Mouse (Mus musculus) layer of hippocampus, postnatal 36 days (tissue): ENCODE results near the gene Fam76a. TPM values are rescaled to one million over a fixed set of nuclear protein-coding genes. Genes with fewer than 3 reads are reported as not detected.

Experiments
- DNase-seq, 2 experiments: peaks; one replicate each; pipeline ENCODE4 v3.0.0; 2022
- total RNA-seq, 2 experiments: library from RNA; stranded (reverse); gene quantifications; 2 replicates each; pipeline ENCODE4 v1.2.3; 2021

Fam76a gene
- total RNA-seq, 2 experiments from 2014 or later, result 52.4 to 53.3 TPM

DNA sequence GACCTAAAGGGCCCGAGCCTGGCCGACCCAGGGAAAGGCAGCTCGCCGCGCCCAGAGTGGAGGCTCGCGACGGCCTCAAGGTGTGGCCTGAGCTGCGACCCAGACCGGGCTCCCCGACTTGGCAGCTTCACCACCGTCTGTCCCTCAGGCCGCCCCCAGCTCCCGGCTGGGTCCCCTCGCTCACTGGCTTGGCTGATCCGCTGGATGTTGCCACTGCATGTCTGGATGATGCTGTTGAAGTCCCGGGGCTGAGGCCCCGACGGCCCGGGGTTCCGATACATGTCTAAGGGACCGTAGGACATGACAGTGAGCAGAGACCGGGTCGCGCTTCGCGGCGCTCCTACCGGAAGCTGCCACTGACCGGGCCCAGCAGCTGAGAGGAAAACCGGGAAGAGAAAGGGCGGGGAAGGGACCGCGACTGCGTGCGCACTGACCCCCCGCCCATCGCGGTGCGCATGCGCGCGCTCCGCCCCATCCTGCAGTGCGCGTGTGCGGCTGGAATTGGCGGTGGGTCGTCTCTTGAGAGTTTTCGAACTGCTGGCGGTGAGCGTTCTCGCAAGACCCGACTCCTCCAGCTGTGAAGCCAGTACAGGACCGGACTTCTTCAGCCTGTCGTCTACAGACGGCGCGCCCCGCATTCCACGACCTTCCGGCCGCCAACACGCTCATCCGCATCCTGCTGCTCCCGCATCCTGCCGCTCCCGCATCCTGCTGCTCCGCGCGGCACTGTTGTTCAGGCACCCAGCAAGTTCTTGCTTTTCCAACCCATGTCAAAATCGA lies 38.1 kb downstream of the Fam76a start, which contains the start of gene Stx12:
Stx12 (minus strand) TSS at position 446 of the 780 bp plus-strand sequence.
- DNase-seq, result peak; percentile 87

DNA sequence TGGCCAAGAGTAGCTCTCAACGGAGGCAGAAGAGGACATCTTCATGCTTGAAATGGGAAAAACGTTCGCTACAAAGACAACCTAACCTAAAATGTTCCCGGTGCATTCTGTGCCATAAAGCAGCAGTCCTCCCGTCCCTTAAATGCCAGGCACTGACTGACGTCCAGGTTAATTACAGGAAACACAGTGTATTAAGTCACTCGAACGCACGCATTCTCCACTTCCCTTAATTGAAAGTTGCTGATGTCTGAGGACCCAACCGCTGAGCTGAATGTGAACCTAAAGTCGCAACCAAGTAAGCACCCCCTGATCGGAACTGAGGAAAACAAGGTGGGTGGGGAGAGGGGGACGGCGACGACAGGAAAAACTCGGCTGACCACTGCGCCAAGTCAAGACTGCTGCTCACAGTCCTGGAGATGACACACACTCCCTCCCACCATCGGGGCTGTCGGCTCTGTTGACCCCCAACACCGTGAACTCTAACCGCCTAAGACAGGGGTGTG lies 38.7 kb downstream of the Fam76a start:
- DNase-seq, result no peak

DNA sequence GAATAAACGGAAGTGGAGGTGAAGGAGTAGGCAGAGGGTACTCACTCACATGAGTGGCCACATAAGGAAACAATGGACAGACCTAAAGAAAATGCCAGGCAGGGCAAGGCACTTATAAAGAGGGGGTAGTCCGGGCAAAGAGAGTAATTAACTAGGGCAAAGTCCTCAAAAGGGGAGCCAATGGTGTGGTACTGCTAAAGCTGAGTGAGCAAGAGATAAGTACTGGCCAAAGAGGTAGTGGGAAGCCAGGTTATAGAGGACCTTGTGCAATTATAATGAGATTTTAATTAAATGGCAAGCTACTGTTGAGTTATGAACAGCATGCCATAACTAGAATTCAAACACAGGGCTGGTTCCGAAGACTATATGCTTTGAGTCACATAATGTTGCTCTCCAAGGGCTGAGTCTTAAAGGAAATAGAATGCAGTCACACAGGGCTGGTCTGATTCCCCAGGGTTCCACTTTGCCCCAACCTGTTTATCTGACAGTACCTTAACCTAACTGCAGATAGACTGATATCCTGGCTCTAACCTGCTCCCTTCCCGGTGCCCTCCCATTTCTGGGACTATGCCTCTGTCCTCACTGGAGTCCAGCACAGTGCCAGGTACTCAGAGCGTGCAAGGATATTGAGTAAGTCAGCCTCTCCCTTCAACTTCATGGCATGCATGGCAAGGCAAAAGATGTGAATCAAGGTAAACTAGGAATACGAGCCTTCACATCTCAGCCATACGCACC lies 47.8 kb downstream of the Fam76a start:
- no peak for DNase-seq

DNA sequence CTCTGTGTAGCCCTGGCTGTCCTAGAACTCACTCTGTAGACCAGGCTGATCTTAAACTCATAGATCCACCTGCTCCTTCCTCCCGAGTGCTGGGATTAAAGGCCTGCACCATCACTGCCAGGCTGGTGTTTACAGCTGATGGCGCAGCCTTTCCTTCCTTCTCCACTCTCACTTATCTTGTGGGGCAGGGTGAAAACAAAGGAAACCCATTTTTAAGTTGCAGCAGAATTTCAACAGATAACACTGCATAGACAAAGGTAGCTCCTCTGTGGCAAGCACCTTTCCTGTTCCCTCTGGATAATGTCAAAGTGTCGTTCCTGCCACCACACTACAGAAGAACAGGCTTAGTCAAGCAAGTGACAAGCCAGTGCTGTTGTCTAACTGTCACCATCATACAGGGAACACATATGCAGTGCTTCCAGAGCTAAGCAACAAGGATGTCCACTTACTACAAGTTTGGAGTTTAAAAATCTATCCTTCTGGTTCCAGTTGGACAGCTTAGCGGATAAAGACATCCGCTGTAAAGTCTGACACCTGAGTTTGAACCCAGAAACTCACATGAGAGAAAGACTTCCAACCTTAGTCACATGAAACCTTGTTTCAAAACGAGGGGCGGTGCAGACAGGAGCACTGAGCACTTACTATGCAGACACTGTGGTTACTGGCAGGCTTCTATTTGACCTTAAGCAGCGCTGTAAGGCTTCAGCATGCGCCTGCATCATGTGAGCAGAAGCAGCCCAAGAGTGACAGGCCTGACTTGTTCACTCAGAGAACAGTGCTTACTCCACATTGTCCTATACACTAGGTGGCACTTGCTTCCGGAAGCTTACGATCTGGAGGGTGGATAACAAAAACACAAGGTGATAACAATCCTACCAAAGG lies 48.6 kb downstream of the Fam76a start:
- no peak for DNase-seq

DNA sequence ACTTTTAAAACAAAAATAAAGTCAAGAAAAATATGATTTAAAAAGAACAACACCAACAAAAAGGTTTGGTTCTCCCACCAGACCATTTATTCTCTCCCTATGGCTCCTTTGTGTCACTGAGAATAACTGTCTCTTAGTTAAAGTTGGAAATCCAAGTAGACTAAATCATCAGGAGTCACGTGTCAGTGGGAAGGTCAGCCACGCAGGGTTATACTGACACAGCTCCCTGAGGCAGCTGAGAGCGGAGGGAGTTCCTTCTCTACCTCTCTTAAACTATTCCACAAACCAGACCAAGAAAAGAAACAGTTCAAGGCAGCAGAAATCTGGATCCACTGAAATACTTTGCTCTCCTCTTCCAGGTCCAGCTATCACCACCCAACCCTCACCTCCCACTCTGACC lies 51.2 kb downstream of the Fam76a start:
- no peak for DNase-seq

DNA sequence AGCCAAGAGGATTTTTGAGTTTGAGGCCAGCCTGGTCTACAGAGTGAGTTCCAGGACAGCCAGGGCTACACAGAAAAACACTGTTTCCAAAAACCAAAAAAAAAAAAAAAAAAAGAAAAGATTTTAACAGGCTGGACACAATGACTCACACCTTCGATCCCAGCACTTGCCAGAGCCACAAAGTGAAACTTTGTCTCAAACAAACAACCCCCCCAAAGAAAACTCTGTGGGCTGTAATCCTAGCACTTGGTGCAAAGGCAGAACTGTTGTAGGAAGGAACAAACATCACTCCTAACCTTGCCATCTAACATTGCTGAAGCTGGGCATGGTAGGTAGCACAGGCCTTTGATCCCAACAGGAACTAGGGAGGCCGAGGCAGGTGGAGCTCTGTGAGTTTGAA lies 57.5 kb downstream of the Fam76a start:
- no peak for DNase-seq

DNA sequence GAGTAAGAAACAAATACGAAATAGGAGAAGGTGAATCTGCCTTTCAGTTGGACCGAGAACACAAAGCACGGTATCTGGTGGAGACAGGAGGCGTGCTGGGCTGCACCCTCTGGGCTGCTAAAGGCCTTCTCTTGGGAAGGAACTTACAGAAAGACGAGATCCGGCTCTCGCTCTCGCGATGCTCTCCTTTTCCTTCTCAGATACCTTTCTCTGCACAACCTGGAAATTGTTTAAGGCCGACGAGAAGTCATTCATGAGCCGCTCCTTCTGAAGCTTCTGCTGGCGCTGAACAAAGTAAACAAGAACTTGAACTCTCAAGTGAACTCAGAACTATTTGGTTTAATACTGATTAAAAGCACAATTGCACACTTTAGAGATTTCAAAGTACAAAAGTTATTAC lies 59.3 kb downstream of the Fam76a start:
- DNase-seq, result no peak

DNA sequence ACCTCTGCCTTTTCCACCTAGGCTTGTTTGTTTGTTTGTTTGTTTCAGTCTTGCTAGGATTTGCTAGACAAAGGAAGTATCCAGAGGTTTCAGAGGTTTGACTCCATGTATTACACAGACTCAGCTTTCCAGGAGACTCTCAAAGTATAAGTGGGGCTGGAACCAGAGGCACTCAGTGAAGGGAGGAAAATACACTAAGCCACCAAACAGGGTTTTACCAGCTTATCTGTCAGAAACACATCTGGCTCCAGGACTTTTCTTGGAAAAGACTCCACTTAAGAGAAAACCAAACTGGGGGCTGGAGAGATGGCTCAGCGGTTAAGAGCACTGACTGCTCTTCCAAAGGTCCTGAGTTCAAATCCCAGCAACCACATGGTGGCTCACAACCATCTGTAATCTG lies 61.5 kb downstream of the Fam76a start:
- DNase-seq, result no peak

Other genes with a start within 250 kb of the Fam76a start
- gene Xkr8, start 190.0 kb downstream of the Fam76a start, total RNA-seq, result 1 to 10 TPM; 2.3 to 5.5 TPM
- gene Smpdl3b, start 165.3 kb downstream of the Fam76a start, total RNA-seq, result 1 to 10 TPM; 3.1 to 3.6 TPM
- gene Rpa2, start 154.2 kb downstream of the Fam76a start, total RNA-seq, result 10 to 100 TPM; 12.8 to 13.5 TPM
- under 1 TPM; 0.66 to 0.82 TPM for gene Themis2, start 126.2 kb downstream of the Fam76a start, total RNA-seq
- gene Ppp1r8, start 79.4 kb downstream of the Fam76a start, total RNA-seq, result 10 to 100 TPM; 40.3 to 41.9 TPM
- gene Stx12, start 38.0 kb downstream of the Fam76a start, total RNA-seq, result 100 to 1,000 TPM; 102 to 108 TPM
- gene Fgr, start 51.5 kb upstream of the Fam76a start, total RNA-seq, result under 1 TPM in 1 of 2 experiments, not detected in 1; 0.66 TPM
- gene Ahdc1, start 88.7 kb upstream of the Fam76a start, total RNA-seq, result 100 to 1,000 TPM; 111 to 113 TPM
- gene Wasf2, start 207.9 kb upstream of the Fam76a start, total RNA-seq, result 10 to 100 TPM; 28.7 to 32.8 TPM